Mouse (Mus musculus) intestine, embryonic 15.5 days (tissue): ENCODE data around the gene Hnrnph1. TPM values are rescaled to one million over a fixed set of nuclear protein-coding genes. Genes with fewer than 3 reads are reported as not detected.

Experiments
- ATAC-seq: fragments of 200-750 bp; cut with Nextera tagmentation; 2 replicates; pipeline ENCODE4 v1.8.0; 2017; ENCODE audit warnings: moderate TSS enrichment, moderate library complexity
- H3K27ac ChIP-seq: fragments of 300-500 bp; sonication (generic); 2 replicates; pipeline ENCODE4 v1.5.1; 2015; ENCODE audit warnings: mild to moderate bottlenecking, inconsistent platforms
- H3K27me3 ChIP-seq: fragments of 300-500 bp; sonication (generic); replicated peaks from 2 replicates; pipeline ENCODE4 v1.6.1; 2015; ENCODE audit warnings: inconsistent platforms
- H3K36me3 ChIP-seq: fragments of 300-500 bp; sonication (generic); 2 replicates; pipeline ENCODE4 v1.6.1; 2015; ENCODE audit warnings: inconsistent platforms
- H3K4me1 ChIP-seq: fragments of 300-500 bp; sonication (generic); replicated peaks from 2 replicates; pipeline ENCODE4 v1.6.1; 2015; ENCODE audit warnings: inconsistent platforms
- H3K4me2 ChIP-seq: fragments of 300-500 bp; sonication (generic); replicated peaks from 2 replicates; pipeline ENCODE4 v1.6.1; 2015; ENCODE audit warnings: mild to moderate bottlenecking, inconsistent platforms
- H3K4me3 ChIP-seq: fragments of 300-500 bp; sonication (generic); replicated peaks from 2 replicates; pipeline ENCODE4 v1.5.1; 2015; ENCODE audit warnings: inconsistent platforms
- H3K9ac ChIP-seq: fragments of 300-500 bp; sonication (generic); 2 replicates; pipeline ENCODE4 v1.6.1; 2015; ENCODE audit warnings: inconsistent platforms
- H3K9me3 ChIP-seq: fragments of 300-500 bp; sonication (generic); 2 replicates; pipeline ENCODE4 v1.6.1; 2016; ENCODE audit warnings: inconsistent platforms
- WGBS: fragments of 180-500 bp; shearing (Covaris S2); methylation state at CpG from one replicate; pipeline ENCODE4 v1.1.7; 2015; 5-methylcytosine and 5-hydroxymethylcytosine counted together
- polyA plus RNA-seq: library from polyadenylated mRNA; unstranded; fragments of >200 nt; fragmentation: Nextera tagmentation; extraction: Ambion mirVana; gene quantifications from 2 replicates; pipeline ENCODE4 v1.2.1, GENCODE M21; 2015

Gene Hnrnph1
- 302 and 324 TPM in 2 replicates for polyA plus RNA-seq

DNA sequence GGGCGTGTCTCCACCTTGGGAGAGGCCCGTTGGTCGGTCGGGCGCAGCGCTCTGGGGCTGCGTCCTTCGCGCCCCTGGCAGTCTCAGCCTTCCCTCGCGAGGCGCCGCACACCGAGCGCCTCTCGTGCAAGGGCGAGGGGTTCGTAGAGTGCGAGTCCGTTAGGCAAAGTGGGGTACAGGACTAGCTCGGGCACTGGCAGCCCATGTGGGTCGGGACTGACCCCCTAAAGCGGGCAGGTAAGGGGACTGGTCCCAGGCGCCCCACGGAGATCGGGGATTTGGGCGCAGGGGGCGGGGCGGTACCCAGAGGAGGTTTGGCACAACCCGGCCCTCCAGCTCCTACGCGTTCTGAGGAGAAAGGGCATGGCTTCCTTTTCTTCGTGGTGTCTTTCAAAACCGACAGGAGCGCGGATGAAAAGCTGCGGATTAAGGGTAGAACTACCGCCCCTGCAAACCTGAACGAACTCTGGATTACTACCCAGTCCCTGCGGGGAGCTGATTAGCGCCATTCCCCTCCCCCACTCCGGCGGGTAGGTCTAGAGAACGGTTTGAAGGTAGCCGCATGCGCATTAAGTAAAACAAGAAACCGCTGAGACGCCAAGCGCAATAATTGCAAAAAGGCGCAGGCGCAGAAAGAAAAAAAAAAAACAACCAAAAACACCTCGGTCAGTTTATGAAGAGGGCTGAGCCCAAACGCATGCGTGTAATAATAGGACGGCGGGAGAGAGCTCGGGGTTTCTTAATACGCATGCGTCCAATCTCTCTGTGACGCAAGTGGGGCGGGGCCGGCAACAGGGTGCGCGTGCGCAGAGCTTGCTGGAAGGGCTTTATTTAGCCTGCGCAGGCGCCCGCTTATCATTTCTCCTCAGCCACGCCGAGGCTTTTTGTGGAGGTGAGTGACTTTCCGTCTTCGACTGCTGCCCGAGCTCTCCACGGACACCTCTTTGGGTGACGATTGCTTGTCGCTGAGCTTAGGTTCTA lies at the start of gene Hnrnph1:
Gene Hnrnph1 (plus strand): TSS at position 80 of the 981 bp plus-strand sequence.
- peak within 1 kb of the TSS; percentile 100 for H3K27ac ChIP-seq
- H3K9ac ChIP-seq: peak within 1 kb of the TSS; percentile 98
- no peaks in the 10 kb centered on the region for H3K27me3 ChIP-seq
- WGBS: under 1% methylated on average over 76 of the region's 76 CpGs
- H3K4me1 ChIP-seq: peaks cover 14% of the 10 kb centered on the region
- H3K36me3 ChIP-seq: no peaks in the 10 kb centered on the region
- peak within 1 kb of the TSS; percentile 90 for H3K4me2 ChIP-seq
- no peaks in the 10 kb centered on the region for H3K9me3 ChIP-seq
- ATAC-seq: peak; percentile 94
- peak within 1 kb of the TSS; percentile 96 for H3K4me3 ChIP-seq

GRCm38 (mm10) chr11:50328075-50328625 lies 48.6 kb upstream of the Hnrnph1 start:
- WGBS: 80% methylated on average over 3 of the region's 3 CpGs

DNA sequence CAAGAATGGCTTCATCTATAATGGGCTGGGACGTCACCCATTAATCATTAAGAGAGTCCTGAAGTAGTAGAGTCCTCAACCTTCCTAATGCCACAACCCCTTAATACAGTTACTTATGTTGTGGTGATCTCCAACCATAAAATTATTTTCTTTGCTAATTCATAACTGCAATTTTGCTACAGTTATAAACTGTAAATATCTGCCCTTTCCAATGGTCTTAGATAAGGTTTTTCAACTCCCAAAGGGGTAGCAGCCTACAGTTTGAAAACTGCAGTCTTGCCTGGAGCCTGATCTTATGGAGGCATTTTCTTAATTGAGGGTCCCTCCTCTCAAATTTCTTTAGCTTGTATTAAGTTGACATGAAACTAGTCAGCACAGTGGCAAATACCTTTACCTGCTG lies 47.4 kb upstream of the Hnrnph1 start:
- no peaks in the 10 kb centered on the region for H3K4me1 ChIP-seq
- no peak overlapping the region for H3K27ac ChIP-seq
- no peak overlapping the region for H3K9ac ChIP-seq
- ATAC-seq: no peak
- no peaks in the 10 kb centered on the region for H3K27me3 ChIP-seq
- no peak overlapping the region for H3K4me3 ChIP-seq
- H3K36me3 ChIP-seq: no peaks in the 10 kb centered on the region
- no peaks in the 10 kb centered on the region for H3K9me3 ChIP-seq
- no peak overlapping the region for H3K4me2 ChIP-seq
- 97% methylated on average over 1 of the region's 1 CpGs for WGBS

More at GRCm38 (mm10) chr11:50328075-50328625, 48.6 kb upstream of the Hnrnph1 start:
- Histone ChIP-seq H3K4me1 (0 out of 2 replicates have a peak, but pooled peaks cover 4% of the 10 kb centered on the region), H3K27me3 (no peaks in the 10 kb centered on the region), H3K27ac (no peak overlapping the region), H3K4me2 (no peak overlapping the region), H3K9ac (no peak overlapping the region), H3K4me3 (no peak overlapping the region), H3K36me3 (no peaks in the 10 kb centered on the region), H3K9me3 (no peaks in the 10 kb centered on the region)
- ATAC-seq: no peak

GRCm38 (mm10) chr11:50333181-50333580 lies 43.6 kb upstream of the Hnrnph1 start:
- Histone ChIP-seq H3K36me3 (no peaks in the 10 kb centered on the region), H3K4me2 (no peak overlapping the region), H3K27me3 (no peaks in the 10 kb centered on the region), H3K9me3 (no peaks in the 10 kb centered on the region), H3K9ac (no peak overlapping the region), H3K4me1 (no peaks in the 10 kb centered on the region), H3K27ac (no peak overlapping the region), H3K4me3 (no peak overlapping the region)
- 86% methylated on average over 3 of the region's 3 CpGs for WGBS
- no peak for ATAC-seq

GRCm38 (mm10) chr11:50336126-50336525 lies 40.7 kb upstream of the Hnrnph1 start:
- H3K9me3 ChIP-seq: no peaks in the 10 kb centered on the region
- no peaks in the 10 kb centered on the region for H3K27me3 ChIP-seq
- H3K27ac ChIP-seq: no peak overlapping the region
- no peaks in the 10 kb centered on the region for H3K4me1 ChIP-seq
- ATAC-seq: 0 out of 2 replicates have a peak, but pooled peaks have one; percentile 45
- no peaks in the 10 kb centered on the region for H3K36me3 ChIP-seq
- H3K4me2 ChIP-seq: no peak overlapping the region
- no peak overlapping the region for H3K4me3 ChIP-seq
- WGBS: 31% methylated on average over 1 of the region's 1 CpGs
- no peak overlapping the region for H3K9ac ChIP-seq

DNA sequence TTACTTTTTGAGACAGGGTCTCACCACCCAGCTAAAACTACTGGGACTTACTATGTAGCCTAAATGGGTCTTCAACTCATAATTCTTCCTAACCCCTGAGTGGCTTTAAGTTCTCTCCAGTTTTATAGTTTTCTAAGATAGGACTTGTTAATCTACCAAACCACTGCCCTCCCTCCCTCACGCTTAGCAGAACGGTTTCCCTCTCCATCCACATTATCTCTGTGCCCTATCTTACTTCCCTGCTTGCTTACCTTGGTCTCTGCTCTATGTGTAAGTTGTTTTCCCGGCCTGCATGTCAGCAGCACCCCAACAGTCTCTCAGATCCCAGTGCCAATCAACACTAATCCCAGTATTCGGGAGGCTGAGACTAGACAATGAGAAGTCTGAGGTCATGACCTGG lies 39.9 kb upstream of the Hnrnph1 start:
- no peak for ATAC-seq
- H3K27me3 ChIP-seq: no peaks in the 10 kb centered on the region
- no peak overlapping the region for H3K4me2 ChIP-seq
- 60% methylated on average over 4 of the region's 4 CpGs for WGBS
- H3K36me3 ChIP-seq: no peaks in the 10 kb centered on the region
- no peak overlapping the region for H3K4me3 ChIP-seq
- H3K9ac ChIP-seq: no peak overlapping the region
- no peaks in the 10 kb centered on the region for H3K9me3 ChIP-seq
- H3K27ac ChIP-seq: no peak overlapping the region
- H3K4me1 ChIP-seq: no peaks in the 10 kb centered on the region

DNA sequence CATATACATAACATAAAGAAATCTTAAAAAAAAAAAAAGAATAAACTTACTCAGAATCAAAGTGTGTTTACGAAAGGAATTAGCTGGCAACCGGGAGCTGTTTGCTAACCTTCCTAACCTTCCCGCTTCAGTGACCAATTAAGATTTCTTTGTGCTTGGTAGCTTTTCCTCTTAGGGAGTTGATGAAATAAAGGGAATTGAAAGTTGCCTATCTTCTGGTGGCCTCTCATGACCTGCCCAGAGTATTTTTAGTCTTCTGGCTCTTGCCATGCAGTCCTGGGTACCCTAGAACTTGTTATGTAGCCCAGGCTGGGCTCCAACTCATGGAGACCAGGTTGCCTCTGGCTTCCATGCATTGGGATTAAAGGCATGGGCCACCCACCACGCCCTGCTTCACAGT lies 31.3 kb upstream of the Hnrnph1 start:
- Histone ChIP-seq H3K4me2 (no peak overlapping the region), H3K9me3 (no peaks in the 10 kb centered on the region), H3K9ac (no peak overlapping the region), H3K27me3 (no peaks in the 10 kb centered on the region), H3K27ac (no peak overlapping the region), H3K36me3 (no peaks in the 10 kb centered on the region), H3K4me3 (no peak overlapping the region), H3K4me1 (no peaks in the 10 kb centered on the region)
- ATAC-seq: no peak
- 72% methylated on average over 4 of the region's 4 CpGs for WGBS

DNA sequence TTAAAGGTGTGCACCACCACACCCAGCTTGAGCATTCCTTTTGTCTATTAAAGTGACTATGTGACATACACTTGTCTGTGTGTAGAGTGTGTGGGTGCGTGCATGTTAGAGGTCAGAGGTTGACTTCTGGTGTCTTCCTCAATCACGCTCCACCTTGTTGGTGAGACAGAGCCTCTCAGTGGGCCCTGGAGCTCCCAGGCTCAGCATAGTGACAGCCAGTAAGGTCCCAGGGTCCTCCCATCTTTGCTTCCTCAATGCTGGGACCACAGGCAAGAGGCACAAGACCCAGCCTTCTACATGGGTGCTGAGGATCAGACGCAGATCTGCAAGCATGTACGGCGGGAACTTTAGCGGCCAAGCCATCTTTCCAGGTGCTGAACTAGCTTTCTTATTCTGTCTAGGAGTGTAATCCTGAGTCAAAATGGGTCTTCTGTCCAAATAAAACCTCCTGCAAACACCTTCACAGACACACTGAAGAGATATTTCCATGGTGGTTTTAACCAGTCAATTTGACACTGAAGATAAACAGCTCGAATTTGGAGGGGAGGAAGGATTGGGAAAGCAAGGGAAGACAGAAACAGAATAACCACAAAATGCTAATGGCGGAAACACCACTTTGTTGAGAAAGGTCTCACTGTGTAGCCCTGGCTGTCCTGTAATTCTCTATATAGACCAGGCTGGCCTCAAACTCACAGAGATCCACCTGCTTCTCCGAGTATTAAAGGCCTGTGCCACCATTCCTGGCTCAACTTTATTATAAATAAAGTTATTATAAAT lies 30.3 kb upstream of the Hnrnph1 start:
- Histone ChIP-seq H3K4me3 (no peak overlapping the region), H3K9ac (no peak overlapping the region), H3K27me3 (no peaks in the 10 kb centered on the region), H3K4me1 (no peaks in the 10 kb centered on the region), H3K27ac (no peak overlapping the region), H3K4me2 (no peak overlapping the region), H3K9me3 (no peaks in the 10 kb centered on the region), H3K36me3 (no peaks in the 10 kb centered on the region)
- ATAC-seq: no peak
- 85% methylated on average over 9 of the region's 9 CpGs for WGBS

- ATAC-seq: peak; percentile 92
- Histone ChIP-seq H3K27ac (peak overlapping the region; percentile 42; the same call in 1 of the 2 replicates), H3K4me1 (no peaks in the 10 kb centered on the region), H3K9ac (no peak overlapping the region), H3K4me2 (no peak overlapping the region), H3K27me3 (no peaks in the 10 kb centered on the region), H3K36me3 (no peaks in the 10 kb centered on the region), H3K4me3 (no peak overlapping the region), H3K9me3 (no peaks in the 10 kb centered on the region)
- 67% methylated on average over 2 of the region's 2 CpGs for WGBS
Observed at GRCm38 (mm10) chr11:50352177-50352576, 24.6 kb upstream of the Hnrnph1 start.

DNA sequence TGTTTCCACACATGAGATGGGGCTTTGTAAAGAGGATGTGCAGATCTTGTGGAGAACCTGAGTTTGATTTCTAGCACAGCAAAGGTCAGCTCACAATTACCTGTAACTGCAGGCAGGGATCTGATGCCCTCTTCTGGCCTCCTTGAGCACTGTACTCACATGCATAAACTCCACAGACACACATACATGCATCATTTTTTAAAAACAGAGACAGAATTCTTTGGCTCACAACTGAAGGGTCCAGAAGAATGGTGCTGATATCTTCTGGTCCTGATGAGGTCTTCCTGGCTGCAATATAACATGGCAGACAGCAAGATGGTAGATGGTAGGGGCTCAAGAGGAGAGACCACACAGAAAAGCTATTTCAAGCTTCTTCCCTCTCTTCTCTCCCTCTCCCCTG lies 22.6 kb upstream of the Hnrnph1 start, which contains the start of gene Cby3:
Gene Cby3 (plus strand): TSS at position 301 of the 400 bp plus-strand sequence.
- H3K27me3 ChIP-seq: no peaks in the 10 kb centered on the region
- H3K27ac ChIP-seq: no peak within 1 kb of the TSS
- no peak within 1 kb of the TSS for H3K4me2 ChIP-seq
- H3K4me1 ChIP-seq: 0 out of 2 replicates have a peak, but pooled peaks cover 6% of the 10 kb centered on the region
- ATAC-seq: no peak
- H3K9me3 ChIP-seq: no peaks in the 10 kb centered on the region
- H3K9ac ChIP-seq: no peak within 1 kb of the TSS
- no peak within 1 kb of the TSS for H3K4me3 ChIP-seq
- H3K36me3 ChIP-seq: no peaks in the 10 kb centered on the region

GRCm38 (mm10) chr11:50354851-50355250 lies 21.9 kb upstream of the Hnrnph1 start:
- ATAC-seq: no peak
- no peak overlapping the region for H3K27ac ChIP-seq
- no peak overlapping the region for H3K4me2 ChIP-seq
- H3K9ac ChIP-seq: no peak overlapping the region
- H3K27me3 ChIP-seq: no peaks in the 10 kb centered on the region
- WGBS: 57% methylated on average over 3 of the region's 3 CpGs
- no peaks in the 10 kb centered on the region for H3K36me3 ChIP-seq
- H3K9me3 ChIP-seq: no peaks in the 10 kb centered on the region
- H3K4me3 ChIP-seq: no peak overlapping the region
- 0 out of 2 replicates have a peak, but pooled peaks cover 6% of the 10 kb centered on the region for H3K4me1 ChIP-seq

DNA sequence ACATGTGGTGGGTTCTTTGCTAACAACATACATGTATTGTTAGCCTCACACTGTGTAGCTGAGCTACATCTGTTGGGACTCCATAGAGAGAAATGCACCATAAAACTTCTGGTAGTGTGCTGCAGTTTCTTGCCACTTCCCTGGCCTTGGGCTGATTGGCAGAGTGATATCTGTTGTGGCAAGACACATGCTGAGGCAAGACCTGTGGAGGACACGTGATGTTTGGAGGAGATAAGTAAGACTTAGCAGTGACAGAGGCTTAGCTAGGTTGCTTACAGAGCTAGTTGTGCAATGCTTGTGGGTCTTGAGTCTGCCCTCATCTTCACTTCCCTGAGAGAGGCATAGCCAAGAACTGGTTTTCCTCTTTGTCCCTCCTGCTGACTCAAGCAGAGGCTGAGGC lies 21.4 kb upstream of the Hnrnph1 start:
- no peaks in the 10 kb centered on the region for H3K9me3 ChIP-seq
- H3K4me3 ChIP-seq: no peak overlapping the region
- no peak for ATAC-seq
- 56% methylated on average over 1 of the region's 1 CpGs for WGBS
- H3K27ac ChIP-seq: no peak overlapping the region
- no peaks in the 10 kb centered on the region for H3K36me3 ChIP-seq
- H3K4me2 ChIP-seq: no peak overlapping the region
- no peak overlapping the region for H3K9ac ChIP-seq
- 0 out of 2 replicates have a peak, but pooled peaks cover 6% of the 10 kb centered on the region for H3K4me1 ChIP-seq
- H3K27me3 ChIP-seq: no peaks in the 10 kb centered on the region
